Mouse (Mus musculus) ES-Bruce4 (cell line): ENCODE data around the gene Tmprss9. TPM values are rescaled to one million over a fixed set of nuclear protein-coding genes. Genes with fewer than 3 reads are reported as not detected.

Source experiments
- H3K27ac ChIP-seq: 2 replicates; pipeline ENCODE4 v1.5.1; 2012; ENCODE audit warnings: low read length, inconsistent platforms; ENCODE audit not compliant: insufficient read depth
- H3K27me3 ChIP-seq: 2 replicates; pipeline ENCODE4 v1.6.1; 2012; ENCODE audit warnings: mild to moderate bottlenecking, low read length, inconsistent platforms; ENCODE audit not compliant: control insufficient read depth, poor library complexity, insufficient read depth, severe bottlenecking
- H3K36me3 ChIP-seq: 2 replicates; pipeline ENCODE4 v1.6.1; 2012; ENCODE audit warnings: inconsistent platforms, mild to moderate bottlenecking, low read length, moderate library complexity; ENCODE audit not compliant: control insufficient read depth, poor library complexity, insufficient read depth, severe bottlenecking
- H3K4me1 ChIP-seq: one replicate; pipeline ENCODE4 v1.8.1; 2011; ENCODE audit warnings: low read length; ENCODE audit not compliant: control insufficient read depth, insufficient read depth
- H3K4me3 ChIP-seq: 2 replicates; pipeline ENCODE4 v1.5.1; 2011; ENCODE audit warnings: low read depth, mild to moderate bottlenecking, low read length
- H3K9ac ChIP-seq: 2 replicates; pipeline ENCODE4 v1.6.1; 2012; ENCODE audit warnings: low read depth, mild to moderate bottlenecking, inconsistent platforms; ENCODE audit not compliant: poor library complexity, severe bottlenecking
- H3K9me3 ChIP-seq: replicated peaks from 2 replicates; pipeline ENCODE4 v1.6.1; 2012; ENCODE audit warnings: mild to moderate bottlenecking, low read length, inconsistent platforms; ENCODE audit not compliant: control insufficient read depth, poor library complexity, insufficient read depth, severe bottlenecking
- CTCF ChIP-seq: IDR thresholded peaks from one replicate; pipeline ENCODE4 v1.8.1; 2011; ENCODE audit warnings: low read depth, low read length
- EP300 ChIP-seq: IDR thresholded peaks from 2 replicates; pipeline ENCODE4 v1.6.1; 2011; ENCODE audit warnings: low read depth, low read length; ENCODE audit not compliant: insufficient read depth
- POLR2A ChIP-seq: IDR thresholded peaks from one replicate; pipeline ENCODE4 v1.8.1; 2011; ENCODE audit warnings: low read length; ENCODE audit not compliant: insufficient read depth
- polyA plus RNA-seq: library from polyadenylated mRNA; stranded (reverse); fragments of >200 nt; gene quantifications from 2 replicates; pipeline ENCODE4 v1.2.4, GENCODE M21; 2011; ENCODE audit warnings: low read depth; ENCODE audit not compliant: missing spikeins, insufficient read depth, insufficient read length

The Tmprss9 gene
- polyA plus RNA-seq, 1 experiment, result 0.22 TPM

- no peak overlapping the region for H3K4me3 ChIP-seq
- no peak for TF ChIP-seq EP300
- no peak for TF ChIP-seq POLR2A
- TF ChIP-seq CTCF, result no peak
- no peaks in the 10 kb centered on the region for H3K4me1 ChIP-seq
- no peaks in the 10 kb centered on the region for H3K27me3 ChIP-seq
- H3K9me3 ChIP-seq, result no peaks in the 10 kb centered on the region
- no peak overlapping the region for H3K27ac ChIP-seq
- H3K36me3 ChIP-seq, result no peaks in the 10 kb centered on the region
- H3K9ac ChIP-seq, result no peak overlapping the region
These were observed 15.5 kb downstream of the Tmprss9 start for GRCm38 (mm10) chr10:80887181-80887580.

GRCm38 (mm10) chr10:80895100-80895499 lies 23.5 kb downstream of the Tmprss9 start:
- Histone ChIP-seq H3K4me1 (peaks cover 2% of the 10 kb centered on the region), H3K36me3 (no peaks in the 10 kb centered on the region), H3K9ac (no peak overlapping the region), H3K27ac (no peak overlapping the region), H3K9me3 (no peaks in the 10 kb centered on the region), H3K27me3 (no peaks in the 10 kb centered on the region), H3K4me3 (no peak overlapping the region)
- no peak for TF ChIP-seq POLR2A
- TF ChIP-seq EP300, result no peak
- TF ChIP-seq CTCF, result no peak

GRCm38 (mm10) chr10:80895697-80896096 lies 24.0 kb downstream of the Tmprss9 start:
- H3K4me3 ChIP-seq, result no peak overlapping the region
- H3K27ac ChIP-seq, result no peak overlapping the region
- TF ChIP-seq EP300 (no peak), POLR2A (no peak), CTCF (no peak)
- H3K4me1 ChIP-seq, result peaks cover 2% of the 10 kb centered on the region
- no peaks in the 10 kb centered on the region for H3K9me3 ChIP-seq
- H3K36me3 ChIP-seq, result no peaks in the 10 kb centered on the region
- H3K27me3 ChIP-seq, result no peaks in the 10 kb centered on the region
- no peak overlapping the region for H3K9ac ChIP-seq

GRCm38 (mm10) chr10:80896581-80897485 lies 25.2 kb downstream of the Tmprss9 start:
- H3K4me1 ChIP-seq, result peaks cover 2% of the 10 kb centered on the region
- no peaks in the 10 kb centered on the region for H3K27me3 ChIP-seq
- peak overlapping the region; percentile 3; the same call in 1 of the 2 replicates for H3K4me3 ChIP-seq
- H3K27ac ChIP-seq, result no peak overlapping the region
- H3K9me3 ChIP-seq, result no peaks in the 10 kb centered on the region
- no peak for TF ChIP-seq EP300
- no peak for TF ChIP-seq POLR2A
- TF ChIP-seq CTCF, result no peak
- H3K36me3 ChIP-seq, result no peaks in the 10 kb centered on the region
- no peak overlapping the region for H3K9ac ChIP-seq

- H3K36me3 ChIP-seq, result no peaks in the 10 kb centered on the region
- TF ChIP-seq CTCF (no peak), EP300 (no peak), POLR2A (no peak)
- H3K9ac ChIP-seq, result peak overlapping the region; percentile 4; the same call in 1 of the 2 replicates
- H3K27me3 ChIP-seq, result no peaks in the 10 kb centered on the region
- H3K9me3 ChIP-seq, result no peaks in the 10 kb centered on the region
- no peak overlapping the region for H3K27ac ChIP-seq
- peak overlapping the region; percentile 47 for H3K4me3 ChIP-seq
- peaks cover 2% of the 10 kb centered on the region for H3K4me1 ChIP-seq
These were observed 26.3 kb downstream of the Tmprss9 start for GRCm38 (mm10) chr10:80897861-80898510.

GRCm38 (mm10) chr10:80899074-80899473 lies 27.4 kb downstream of the Tmprss9 start:
- H3K9ac ChIP-seq, result no peak overlapping the region
- H3K27ac ChIP-seq, result no peak overlapping the region
- TF ChIP-seq CTCF (no peak), EP300 (no peak), POLR2A (no peak)
- H3K9me3 ChIP-seq, result no peaks in the 10 kb centered on the region
- H3K4me1 ChIP-seq, result peaks cover 2% of the 10 kb centered on the region
- no peak overlapping the region for H3K4me3 ChIP-seq
- H3K36me3 ChIP-seq, result no peaks in the 10 kb centered on the region
- no peaks in the 10 kb centered on the region for H3K27me3 ChIP-seq
